Mouse (Mus musculus) cerebellum, postnatal 14 days (tissue): ENCODE data around the gene Llgl2.

Source experiments
- DNase-seq, 2 experiments: peaks; one replicate each; pipeline ENCODE4 v3.0.0; 2021; ENCODE audit warnings: mixed read lengths in 2 of 2

Llgl2 gene

DNA sequence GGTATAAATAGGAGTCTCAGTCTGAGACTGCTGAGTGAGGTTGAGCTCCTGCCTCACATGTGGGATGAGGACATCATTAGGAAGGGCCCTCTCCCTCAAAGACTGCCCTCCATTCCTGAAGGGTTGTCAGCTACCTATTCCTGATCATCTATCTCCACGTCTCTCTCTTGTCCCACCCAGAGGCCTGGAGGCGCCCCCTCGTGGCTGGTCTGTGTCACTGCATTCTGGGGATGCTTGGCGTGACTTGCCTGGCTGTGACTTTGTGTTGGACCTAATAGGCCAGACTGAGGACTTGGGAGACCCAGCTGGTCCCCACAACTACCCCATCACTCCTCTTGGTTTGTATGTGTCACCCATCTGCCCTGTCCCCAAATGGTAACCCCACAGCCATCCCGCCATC lies 57.2 kb downstream of the Llgl2 start:
- no peak for DNase-seq

DNA sequence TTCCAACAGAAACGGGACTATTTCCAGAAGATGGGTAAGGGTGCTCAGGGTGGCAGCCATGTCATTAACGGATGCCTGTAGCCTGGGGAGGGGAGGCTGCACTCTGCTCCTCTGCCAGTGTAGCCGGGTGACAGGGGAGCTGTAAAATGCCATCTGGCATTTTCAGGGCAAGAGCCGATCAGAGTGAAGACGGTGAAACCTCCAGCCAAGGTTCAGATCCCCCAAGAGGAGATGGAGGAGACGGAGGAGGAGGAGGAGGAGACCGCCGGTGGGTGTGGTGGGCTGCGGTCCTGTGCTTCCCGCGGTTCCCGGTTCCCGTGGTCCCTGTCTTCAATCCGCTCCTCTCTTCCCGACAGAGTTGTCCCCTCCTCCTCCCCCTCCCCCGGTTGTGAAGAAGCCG lies 59.4 kb downstream of the Llgl2 start:
- peak; percentile 29 to 44 for DNase-seq

DNA sequence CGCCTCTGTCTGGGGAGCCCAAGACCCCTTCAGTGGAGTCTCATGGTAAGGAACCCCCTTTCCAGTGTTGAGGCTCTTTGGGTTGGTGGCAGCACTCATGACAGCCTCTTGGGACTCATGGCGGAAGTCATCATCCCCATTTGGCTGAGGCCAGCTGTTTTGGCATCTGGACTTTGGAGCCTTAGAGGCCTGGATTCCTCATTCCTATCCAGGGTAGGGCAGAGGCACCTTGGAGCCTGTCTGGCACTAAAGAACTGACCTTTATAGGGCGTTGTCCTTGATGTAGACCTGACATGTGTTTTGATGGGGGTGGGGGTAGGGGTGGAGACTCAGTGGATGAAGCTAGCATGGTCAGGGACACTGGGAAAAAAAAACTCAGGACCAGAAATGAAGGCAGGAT lies 60.5 kb downstream of the Llgl2 start:
- no peak for DNase-seq

- DNase-seq = no peak
Observed at GRCm38 (mm10) chr11:115885281-115885680, 61.4 kb downstream of the Llgl2 start.

GRCm38 (mm10) chr11:115886446-115886845 lies 62.6 kb downstream of the Llgl2 start:
- DNase-seq = no peak

GRCm38 (mm10) chr11:115888020-115888419 lies 64.2 kb downstream of the Llgl2 start:
- peak; percentile 38 to 44 for DNase-seq

- no peak for DNase-seq
Observed at GRCm38 (mm10) chr11:115889159-115889558, 65.3 kb downstream of the Llgl2 start.

GRCm38 (mm10) chr11:115892213-115892612 lies 68.4 kb downstream of the Llgl2 start:
- no peak for DNase-seq

- DNase-seq = no peak
Observed at GRCm38 (mm10) chr11:115893071-115893470, 69.2 kb downstream of the Llgl2 start.

GRCm38 (mm10) chr11:115894755-115895520 lies 71.1 kb downstream of the Llgl2 start:
- DNase-seq = peak; percentile 60 to 71

DNA sequence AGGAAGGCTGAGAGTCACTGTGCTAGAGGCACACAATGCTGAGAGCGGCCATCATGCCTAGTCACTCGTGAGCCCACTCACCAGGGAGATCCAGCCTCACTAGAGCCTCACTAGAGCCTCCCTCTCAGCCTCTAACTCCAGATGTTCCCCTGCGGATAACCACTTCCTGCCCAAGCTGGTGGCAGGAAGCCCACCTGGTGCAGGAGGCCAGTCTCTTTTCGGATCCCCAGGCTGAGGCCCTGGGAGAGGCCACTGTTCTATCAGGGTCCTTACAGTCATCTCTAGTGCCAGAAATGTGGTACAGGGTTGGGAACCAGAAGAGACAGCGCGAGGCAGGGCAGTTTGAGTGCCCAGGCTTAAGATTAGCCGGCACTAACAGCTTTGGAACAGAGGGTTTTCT lies 74.6 kb downstream of the Llgl2 start:
- DNase-seq = no peak

- peak; percentile 79 to 84 for DNase-seq
Observed at GRCm38 (mm10) chr11:115898886-115899285, 75.0 kb downstream of the Llgl2 start.

- DNase-seq = no peak
Observed at GRCm38 (mm10) chr11:115899486-115900266, 75.8 kb downstream of the Llgl2 start, which contains the start of gene Smim5. Smim5 (plus strand) TSS chr11:115899966.

DNA sequence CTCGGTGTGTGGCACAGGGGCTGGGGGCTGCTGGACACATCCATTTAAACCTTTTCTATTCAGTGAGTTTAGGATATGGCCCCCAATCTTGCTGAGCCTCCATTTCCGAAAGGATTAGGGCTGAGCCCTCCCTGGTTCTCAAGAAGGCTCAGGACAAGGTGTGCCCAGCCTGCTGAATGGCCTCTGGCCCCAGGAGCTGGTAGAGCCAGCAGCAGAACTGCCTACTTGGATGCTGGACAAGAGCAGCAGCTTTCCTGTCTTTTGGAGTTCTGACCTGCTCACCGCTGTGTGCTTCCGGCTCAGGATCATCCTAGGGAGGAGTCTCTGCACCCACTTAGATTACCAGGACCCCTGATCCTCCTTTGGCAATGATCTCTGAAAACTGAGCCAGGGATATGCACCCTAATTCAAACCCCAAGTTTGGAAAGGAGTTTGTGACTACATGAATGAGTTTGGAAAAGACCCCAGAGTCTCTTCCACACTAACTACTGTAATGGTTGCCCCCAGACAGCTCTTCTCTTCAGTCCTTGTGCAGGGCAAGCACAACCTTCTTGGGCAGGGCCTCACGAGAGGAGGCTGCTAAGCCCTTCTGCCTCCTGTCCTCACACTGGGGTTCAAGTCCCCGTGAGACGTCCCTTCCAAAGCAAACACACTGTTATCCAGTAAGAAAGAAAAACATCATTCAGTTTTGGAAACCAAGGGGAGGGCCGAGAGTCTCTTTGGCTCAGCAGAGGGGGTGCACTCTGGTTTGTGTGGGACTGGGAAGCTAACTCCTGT lies 76.9 kb downstream of the Llgl2 start:
- DNase-seq = no peak

DNA sequence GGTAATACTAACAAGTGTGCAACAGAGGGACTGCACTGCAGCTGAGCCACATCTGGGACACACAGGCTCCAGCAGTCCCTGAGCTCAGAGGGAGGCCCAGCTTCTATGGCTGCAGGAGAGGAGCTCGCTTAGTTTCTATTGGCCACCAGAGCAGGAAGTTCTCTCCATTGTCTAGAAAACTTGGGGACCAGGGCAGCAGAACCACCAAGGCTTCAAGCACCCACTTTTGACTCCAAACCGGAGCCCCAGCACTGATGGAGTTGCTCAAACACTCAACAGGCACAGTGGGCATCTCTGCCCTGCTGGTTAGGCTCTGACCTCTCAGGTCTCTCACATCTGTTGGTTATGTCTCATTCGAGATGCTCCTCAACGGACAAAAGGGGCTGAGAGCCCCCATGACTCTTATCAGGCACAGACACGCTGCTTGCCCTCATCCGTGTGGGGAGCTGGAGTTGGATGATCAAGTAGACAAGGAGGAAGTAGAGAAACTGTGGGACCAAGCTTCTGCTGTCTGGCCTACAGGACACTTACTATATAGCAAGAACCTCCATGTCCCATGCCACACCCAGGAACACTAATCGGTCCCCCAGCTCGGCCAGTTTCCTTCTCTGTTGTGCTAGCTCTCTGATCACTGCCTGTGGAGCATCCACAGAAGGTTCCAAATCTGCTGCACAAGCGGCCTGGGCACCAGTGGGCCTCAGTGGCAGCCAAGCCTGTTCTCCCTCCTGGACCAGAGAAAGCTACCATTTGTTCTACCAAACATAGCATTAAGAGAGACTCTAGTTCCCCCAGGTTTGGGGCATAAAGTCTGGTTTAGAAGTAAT lies 77.7 kb downstream of the Llgl2 start:
- DNase-seq = no peak

DNA sequence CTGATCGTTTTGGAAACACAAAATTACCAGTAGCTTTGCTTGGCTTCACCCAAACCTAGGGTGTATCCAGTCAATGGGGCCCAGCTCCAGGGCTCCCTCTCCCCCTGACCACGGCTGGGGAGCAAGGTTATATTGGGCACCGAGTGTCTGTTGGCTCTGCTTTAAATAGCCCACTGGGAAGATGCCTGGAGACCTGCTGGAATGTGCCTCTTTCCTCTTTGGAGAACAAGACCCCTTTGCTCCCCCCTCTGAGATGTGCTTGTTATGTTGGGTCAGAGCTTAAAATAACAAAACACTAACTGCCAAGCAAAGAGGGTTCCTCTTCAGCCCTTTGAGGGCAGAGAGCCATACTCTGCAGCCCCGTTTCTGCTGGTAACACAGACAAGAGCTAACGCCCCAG lies 78.3 kb downstream of the Llgl2 start:
- no peak for DNase-seq

DNA sequence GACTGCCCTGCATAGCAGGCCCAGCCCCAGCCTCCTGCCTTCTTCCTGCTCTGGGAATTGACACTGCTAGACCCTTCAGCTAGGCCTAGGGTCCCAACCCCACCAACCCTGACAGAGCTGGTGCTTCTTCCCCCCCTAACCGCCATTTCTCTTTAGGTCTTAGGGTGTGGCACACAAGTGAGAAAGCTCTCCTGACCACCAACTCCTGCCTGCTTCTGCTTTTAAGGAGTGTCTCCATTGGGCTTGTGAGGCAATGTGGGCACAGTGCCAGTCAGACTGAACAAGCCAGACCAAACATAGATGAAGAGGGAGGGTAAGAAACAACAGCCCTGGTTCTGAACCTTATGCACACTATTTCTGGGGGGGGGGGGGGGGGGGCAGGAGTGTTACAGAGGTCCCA lies 79.0 kb downstream of the Llgl2 start:
- peak in 1 of 2 experiments; percentile 53 for DNase-seq

- no peak for DNase-seq
Observed at GRCm38 (mm10) chr11:115903384-115904230, 79.8 kb downstream of the Llgl2 start.

DNA sequence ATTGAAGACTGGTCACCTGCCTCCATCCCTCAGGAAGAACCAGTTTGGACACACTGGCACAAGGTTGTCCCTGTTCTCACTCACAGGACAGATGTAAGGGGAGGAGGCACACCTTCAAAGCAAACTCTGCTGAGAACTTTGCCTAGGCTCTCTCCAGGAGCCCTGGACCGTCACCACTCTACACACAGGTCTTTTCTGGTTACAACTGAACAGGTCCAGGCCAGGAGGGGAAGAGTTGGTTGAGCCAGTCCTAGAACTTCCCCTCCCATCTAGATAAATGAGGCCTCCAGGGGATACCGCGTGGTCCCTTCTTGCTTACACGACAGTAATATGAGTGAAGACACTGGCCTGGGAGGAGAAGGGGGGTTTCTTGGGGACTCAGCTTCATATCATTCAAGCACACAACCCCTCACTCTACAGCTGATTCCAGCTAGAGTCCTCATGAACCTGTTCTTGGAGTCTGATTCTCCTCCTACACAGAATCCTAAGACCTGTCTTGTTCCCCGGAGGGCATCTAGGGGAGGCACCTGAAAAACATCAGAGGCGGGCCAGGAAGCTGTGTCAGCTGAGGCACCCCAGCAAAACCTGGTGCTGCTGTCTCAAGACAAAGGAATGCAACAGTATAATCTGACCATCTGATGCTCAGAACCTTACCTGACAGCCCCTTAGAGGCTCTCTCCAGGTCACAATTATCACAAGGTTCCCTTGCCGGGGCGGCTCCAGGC lies 80.5 kb downstream of the Llgl2 start:
- DNase-seq = no peak
